Mouse (Mus musculus): ENCODE results near the gene Vtcn1.
A peak's percentile ranks its signal among the peaks of the same experiment; 100 is the strongest.

Vtcn1 gene

DNA sequence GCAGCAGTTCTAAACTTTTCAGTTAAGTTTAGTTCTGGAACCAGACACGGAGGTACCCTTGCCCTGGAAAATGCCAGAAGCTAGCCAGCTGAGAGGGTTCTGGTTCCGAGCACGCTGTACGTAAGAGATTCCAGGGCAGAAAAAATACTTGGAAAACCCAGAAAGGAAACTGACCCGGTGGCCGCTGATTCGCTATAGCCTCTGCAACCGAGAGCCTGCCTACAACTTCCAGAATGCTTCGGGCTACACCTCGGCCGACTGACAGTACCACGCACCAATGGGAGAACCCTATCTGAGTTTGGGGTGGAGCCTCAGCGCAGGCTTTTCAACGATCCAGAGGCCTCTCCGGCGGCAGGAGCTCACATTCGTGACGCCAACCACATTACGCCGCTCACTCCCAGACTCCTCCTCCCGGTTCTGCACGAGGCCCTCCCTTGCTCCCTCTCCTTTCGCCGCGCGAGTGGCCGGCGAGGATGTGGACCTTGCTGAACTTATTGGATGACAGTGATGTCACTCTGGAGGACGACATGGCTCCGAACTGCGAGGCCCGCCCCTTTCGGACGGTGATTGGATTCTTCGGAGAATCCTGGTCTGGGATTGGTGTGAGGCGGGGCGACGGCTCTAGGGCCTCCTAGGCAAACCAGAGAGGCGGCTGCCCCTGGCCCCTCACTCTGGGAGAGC lies 96.7 kb downstream of the Vtcn1 start, which contains the start of gene Trim45:
Gene Trim45, plus strand, starts transcription at position 378 of the 681 bp plus-strand sequence.
- DNase-seq (ENCODE audit: low spot score): peak; percentile 99

- DNase-seq (ENCODE audit: low spot score): no peak
Observed at GRCm38 (mm10) chr3:100922506-100923375, 97.5 kb downstream of the Vtcn1 start.

DNA sequence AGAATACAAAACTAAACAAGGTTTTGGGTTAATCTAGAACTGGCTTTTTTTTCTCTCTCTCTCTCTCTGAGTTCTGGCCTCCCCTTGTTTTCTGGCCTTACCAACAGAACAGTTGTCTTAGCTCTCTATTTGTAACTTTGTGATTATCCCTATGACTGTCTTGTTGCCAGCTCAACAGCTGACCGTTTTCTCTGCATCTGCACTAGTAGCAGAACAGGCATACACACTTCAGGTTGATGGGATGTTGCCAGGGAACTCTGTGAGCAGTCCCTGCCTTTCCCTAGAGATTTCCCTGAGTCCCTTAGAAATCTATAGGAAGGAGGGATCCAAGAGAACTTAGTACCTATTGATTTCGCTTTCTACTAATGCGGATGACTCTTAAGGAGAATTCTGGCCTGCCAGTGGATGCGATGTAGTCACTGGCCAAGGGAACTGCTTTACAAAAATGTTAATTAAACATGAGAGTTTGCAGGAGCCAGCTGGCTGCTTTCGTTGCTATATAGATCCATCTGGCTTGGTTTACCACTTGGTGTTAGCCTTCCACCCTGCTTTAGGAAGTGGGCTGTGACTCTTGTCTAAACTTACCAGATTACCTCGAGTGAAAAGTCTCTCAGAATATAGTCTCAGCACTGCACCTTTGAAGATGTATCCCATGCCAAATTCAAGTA lies 98.9 kb downstream of the Vtcn1 start:
- no peak for DNase-seq (ENCODE audit: low spot score)

GRCm38 (mm10) chr3:100925176-100925575 lies 99.9 kb downstream of the Vtcn1 start:
- DNase-seq (ENCODE audit: low spot score): no peak

DNA sequence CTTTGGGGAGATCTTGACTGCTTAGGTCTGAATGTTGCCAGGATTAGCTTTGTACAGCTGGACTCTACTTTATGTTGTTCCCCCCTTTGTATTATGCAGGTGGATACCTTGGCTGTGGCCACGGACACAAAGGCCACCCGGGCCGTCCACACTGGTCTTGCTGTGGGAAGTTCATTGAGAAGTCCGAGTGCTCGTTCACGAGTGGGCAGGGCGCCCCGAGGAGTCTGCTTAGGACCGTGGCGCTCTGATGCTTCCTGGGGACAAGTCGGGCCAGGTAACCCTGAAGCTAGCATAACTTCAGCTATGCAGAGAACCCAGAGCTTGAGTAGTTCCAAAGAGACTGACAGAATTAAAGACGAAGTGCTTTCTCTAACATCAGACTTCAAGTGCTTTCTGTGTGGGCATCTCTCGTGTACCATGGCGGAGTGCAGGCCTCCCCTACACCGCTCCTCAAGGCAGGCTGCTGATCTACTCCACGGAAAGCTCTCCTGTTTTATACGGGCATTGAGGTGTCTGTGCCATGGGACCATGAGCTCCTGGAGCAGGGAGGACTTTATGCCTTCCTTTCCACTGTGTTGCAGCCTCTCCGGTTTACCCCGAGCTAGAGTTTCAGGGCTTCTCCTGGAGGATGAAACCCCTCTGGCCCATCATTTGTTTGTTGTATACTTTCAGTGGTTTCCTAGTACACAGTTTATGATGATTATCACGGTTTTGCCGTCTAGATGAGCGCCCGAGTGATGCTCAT lies 106.2 kb downstream of the Vtcn1 start:
- DNase-seq (ENCODE audit: low spot score): no peak

GRCm38 (mm10) chr3:100932077-100932944 lies 107.1 kb downstream of the Vtcn1 start:
- no peak for DNase-seq (ENCODE audit: low spot score)

DNA sequence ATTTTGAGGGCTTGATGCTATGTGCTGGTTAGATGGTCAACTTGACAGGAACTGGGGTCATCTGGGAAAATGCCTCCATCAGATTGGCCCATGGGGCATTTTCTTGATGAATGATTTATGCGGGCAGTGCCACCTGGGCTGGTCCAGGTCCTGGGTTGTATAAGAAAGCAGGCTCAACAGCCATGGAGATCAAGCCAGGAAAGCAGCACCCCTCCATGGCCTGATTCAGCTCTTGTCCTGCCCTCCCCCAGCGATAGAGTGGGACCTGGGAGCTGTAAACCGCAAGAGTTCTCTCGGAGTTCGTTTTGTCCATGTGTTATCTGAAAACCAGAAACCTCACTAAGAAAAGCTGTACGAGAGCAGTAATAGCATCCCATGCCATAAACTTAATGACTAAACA lies 110.3 kb downstream of the Vtcn1 start:
- DNase-seq (ENCODE audit: low spot score): no peak

DNA sequence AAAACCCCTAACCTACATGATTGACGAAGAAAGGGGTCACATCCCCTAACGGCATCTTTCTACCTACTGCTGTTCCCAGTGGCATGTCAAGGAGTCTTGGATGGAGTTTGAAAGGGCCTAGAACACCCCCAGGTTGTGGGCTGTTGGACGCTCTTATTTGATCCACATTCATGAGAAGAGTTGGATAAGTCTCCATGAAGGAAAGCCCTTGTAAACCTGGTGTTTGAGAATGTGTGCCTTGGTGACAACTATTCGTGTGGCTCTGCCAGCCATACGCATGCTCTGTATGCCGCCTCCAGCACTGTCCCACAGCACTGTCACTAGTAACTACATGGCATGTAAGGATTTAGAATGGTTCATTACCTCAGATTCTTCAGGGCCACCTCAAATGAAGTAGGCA lies 110.9 kb downstream of the Vtcn1 start:
- no peak for DNase-seq (ENCODE audit: low spot score)

GRCm38 (mm10) chr3:100938211-100938610 lies 113.0 kb downstream of the Vtcn1 start:
- DNase-seq (ENCODE audit: low spot score): no peak

GRCm38 (mm10) chr3:100940496-100941037 lies 115.3 kb downstream of the Vtcn1 start:
- no peak for DNase-seq (ENCODE audit: low spot score)
